Mouse (Mus musculus): ENCODE results near the gene Fbxo46.
A peak's percentile ranks its signal among the peaks of the same experiment; 100 is the strongest.

- TF ChIP-seq CTCF (IDR thresholded peaks at IDR 0.05; ENCODE audit: borderline replicate concordance, insufficient read depth, low read length): no peak
- TF ChIP-seq POLR2A (IDR thresholded peaks at IDR 0.05; ENCODE audit: low read depth, low read length): peak; percentile 21; the same call in 1 of the 2 replicates
Measured at GRCm38 (mm10) chr7:19084277-19084771, 35.3 kb upstream of the Fbxo46 start.

All from embryonic fibroblast, embryonic 13.5 days (primary cell).